Mouse (Mus musculus): ENCODE data around the gene Lipe. TPM values are rescaled to one million over a fixed set of nuclear protein-coding genes. Genes with fewer than 3 reads are reported as not detected.
"Not testable (repeated sequence)": the region's sequence is repeated elsewhere in the genome, so short reads cannot be mapped to it uniquely, and the experiment has no call there.

Lipe gene
- polyA plus RNA-seq, 1 experiment from 2014 or later: 5.6 TPM

- no peaks in the 10 kb centered on the region for H3K4me1 ChIP-seq (replicated peaks)
- H3K4me3 ChIP-seq: no peak overlapping the region
- H3K9me3 ChIP-seq (replicated peaks): no peaks in the 10 kb centered on the region
- H3K4me2 ChIP-seq: no peak overlapping the region
- H3K27me3 ChIP-seq: no peaks in the 10 kb centered on the region
- H3K9ac ChIP-seq: no peak overlapping the region
- H3K27ac ChIP-seq: no peak overlapping the region
- WGBS: 71% methylated on average over 3 of the region's 3 CpGs
- no peaks in the 10 kb centered on the region for H3K36me3 ChIP-seq
- ATAC-seq (replicated peaks; ENCODE audit: insufficient number of reproducible peaks, insufficient read depth, low FRiP score, low read depth): no peak
Observed at GRCm38 (mm10) chr7:25411861-25412260, 13.4 kb upstream of the Lipe start.

- Histone ChIP-seq H3K9ac (no peak overlapping the region), H3K9me3 (replicated peaks) (no peaks in the 10 kb centered on the region), H3K36me3 (no peaks in the 10 kb centered on the region), H3K27me3 (no peaks in the 10 kb centered on the region), H3K4me1 (replicated peaks) (no peaks in the 10 kb centered on the region), H3K27ac (no peak overlapping the region), H3K4me3 (no peak overlapping the region), H3K4me2 (no peak overlapping the region)
- no peak for ATAC-seq (replicated peaks; ENCODE audit: insufficient number of reproducible peaks, insufficient read depth, low FRiP score, low read depth)
- 75% methylated on average over 1 of the region's 1 CpGs for WGBS
Observed at GRCm38 (mm10) chr7:25410969-25411615, 12.6 kb upstream of the Lipe start.

GRCm38 (mm10) chr7:25409114-25409760 lies 10.7 kb upstream of the Lipe start:
- ATAC-seq (replicated peaks; ENCODE audit: insufficient number of reproducible peaks, insufficient read depth, low FRiP score, low read depth): no peak

GRCm38 (mm10) chr7:25406468-25406867 lies 8.0 kb upstream of the Lipe start:
- Histone ChIP-seq H3K36me3 (no peaks in the 10 kb centered on the region), H3K4me3 (no peak overlapping the region), H3K27ac (no peak overlapping the region), H3K4me2 (no peak overlapping the region), H3K9me3 (replicated peaks) (no peaks in the 10 kb centered on the region), H3K9ac (no peak overlapping the region), H3K4me1 (replicated peaks) (peaks cover 12% of the 10 kb centered on the region), H3K27me3 (no peaks in the 10 kb centered on the region)
- no peak for ATAC-seq (replicated peaks; ENCODE audit: insufficient number of reproducible peaks, insufficient read depth, low FRiP score, low read depth)
- 77% methylated on average over 7 of the region's 7 CpGs for WGBS

More at GRCm38 (mm10) chr7:25409114-25409760, 10.7 kb upstream of the Lipe start:
- H3K27me3 ChIP-seq: no peaks in the 10 kb centered on the region
- H3K9ac ChIP-seq: no peak overlapping the region
- H3K36me3 ChIP-seq: no peaks in the 10 kb centered on the region
- H3K4me1 ChIP-seq (replicated peaks): no peaks in the 10 kb centered on the region
- no peak overlapping the region for H3K4me3 ChIP-seq
- no peak overlapping the region for H3K4me2 ChIP-seq
- WGBS: 47% methylated on average over 4 of the region's 4 CpGs
- no peak overlapping the region for H3K27ac ChIP-seq
- H3K9me3 ChIP-seq (replicated peaks): no peaks in the 10 kb centered on the region

GRCm38 (mm10) chr7:25402671-25403101 lies 4.2 kb upstream of the Lipe start:
- no peaks in the 10 kb centered on the region for H3K27me3 ChIP-seq
- H3K4me3 ChIP-seq: no peak overlapping the region
- no peak overlapping the region for H3K27ac ChIP-seq
- WGBS: 2% methylated on average over 2 of the region's 2 CpGs
- H3K9ac ChIP-seq: no peak overlapping the region
- ATAC-seq (replicated peaks; ENCODE audit: insufficient number of reproducible peaks, insufficient read depth, low FRiP score, low read depth): no peak
- H3K9me3 ChIP-seq (replicated peaks): no peaks in the 10 kb centered on the region
- peaks cover 12% of the 10 kb centered on the region for H3K4me1 ChIP-seq (replicated peaks)
- H3K36me3 ChIP-seq: no peaks in the 10 kb centered on the region
- no peak overlapping the region for H3K4me2 ChIP-seq

GRCm38 (mm10) chr7:25401986-25402385 lies 3.5 kb upstream of the Lipe start:
- H3K9ac ChIP-seq: no peak overlapping the region
- no peaks in the 10 kb centered on the region for H3K36me3 ChIP-seq
- 56% methylated on average over 5 of the region's 5 CpGs for WGBS
- H3K4me2 ChIP-seq: no peak overlapping the region
- no peak overlapping the region for H3K4me3 ChIP-seq
- ATAC-seq (replicated peaks; ENCODE audit: insufficient number of reproducible peaks, insufficient read depth, low FRiP score, low read depth): no peak
- no peaks in the 10 kb centered on the region for H3K27me3 ChIP-seq
- H3K27ac ChIP-seq: no peak overlapping the region
- H3K4me1 ChIP-seq (replicated peaks): peaks cover 12% of the 10 kb centered on the region
- H3K9me3 ChIP-seq (replicated peaks): no peaks in the 10 kb centered on the region

- H3K27ac ChIP-seq: no peak overlapping the region
- no peaks in the 10 kb centered on the region for H3K27me3 ChIP-seq
- no peak overlapping the region for H3K4me2 ChIP-seq
- H3K4me3 ChIP-seq: no peak overlapping the region
- ATAC-seq (replicated peaks; ENCODE audit: insufficient number of reproducible peaks, insufficient read depth, low FRiP score, low read depth): no peak
- H3K4me1 ChIP-seq (replicated peaks): peaks cover 14% of the 10 kb centered on the region
- no peaks in the 10 kb centered on the region for H3K9me3 ChIP-seq (replicated peaks)
- H3K9ac ChIP-seq: no peak overlapping the region
- no peaks in the 10 kb centered on the region for H3K36me3 ChIP-seq
- 68% methylated on average over 2 of the region's 2 CpGs for WGBS
Observed at GRCm38 (mm10) chr7:25401551-25401950, 3.0 kb upstream of the Lipe start.

- not testable (repeated sequence) for H3K36me3 ChIP-seq; H3K27ac ChIP-seq; H3K9ac ChIP-seq; H3K4me3 ChIP-seq; ATAC-seq (replicated peaks; ENCODE audit: insufficient number of reproducible peaks, insufficient read depth, low FRiP score, low read depth); H3K27me3 ChIP-seq; H3K4me2 ChIP-seq; H3K9me3 ChIP-seq (replicated peaks)
- H3K4me1 ChIP-seq (replicated peaks): peaks cover 27% of the 10 kb centered on the region
Observed at GRCm38 (mm10) chr7:25399028-25399427, 518 bp upstream of the Lipe start.

GRCm38 (mm10) chr7:25396621-25397020 lies 1.9 kb downstream of the Lipe start:
- no peaks in the 10 kb centered on the region for H3K36me3 ChIP-seq
- peak overlapping the region; percentile 90 for H3K4me2 ChIP-seq
- peak overlapping the region; percentile 81; the same call in 1 of the 2 replicates for H3K4me3 ChIP-seq
- 86% methylated on average over 14 of the region's 14 CpGs for WGBS
- no peak for ATAC-seq (replicated peaks; ENCODE audit: insufficient number of reproducible peaks, insufficient read depth, low FRiP score, low read depth)
- peak overlapping the region; percentile 60; the same call in 1 of the 2 replicates for H3K27ac ChIP-seq
- H3K9me3 ChIP-seq (replicated peaks): no peaks in the 10 kb centered on the region
- no peaks in the 10 kb centered on the region for H3K27me3 ChIP-seq
- peaks cover 26% of the 10 kb centered on the region for H3K4me1 ChIP-seq (replicated peaks)
- no peak overlapping the region for H3K9ac ChIP-seq

- Histone ChIP-seq H3K4me1 (replicated peaks) (peaks cover 30% of the 10 kb centered on the region), H3K4me2 (peak overlapping the region; percentile 90), H3K4me3 (peak overlapping the region; percentile 81), H3K36me3 (no peaks in the 10 kb centered on the region), H3K9ac (peak overlapping the region; percentile 75), H3K9me3 (replicated peaks) (no peaks in the 10 kb centered on the region), H3K27me3 (no peaks in the 10 kb centered on the region), H3K27ac (peak overlapping the region; percentile 71)
- peak; percentile 98 for ATAC-seq (replicated peaks; ENCODE audit: insufficient number of reproducible peaks, insufficient read depth, low FRiP score, low read depth)
- WGBS: 7% methylated on average over 52 of the region's 52 CpGs
Observed at GRCm38 (mm10) chr7:25395558-25396521, 2.7 kb downstream of the Lipe start.

- Histone ChIP-seq H3K4me2 (peak overlapping the region; percentile 90), H3K4me1 (replicated peaks) (peaks cover 36% of the 10 kb centered on the region), H3K9me3 (replicated peaks) (no peaks in the 10 kb centered on the region), H3K9ac (peak overlapping the region; percentile 75), H3K36me3 (no peaks in the 10 kb centered on the region), H3K4me3 (peak overlapping the region; percentile 81), H3K27ac (peak overlapping the region; percentile 71), H3K27me3 (no peaks in the 10 kb centered on the region)
- ATAC-seq (replicated peaks; ENCODE audit: insufficient number of reproducible peaks, insufficient read depth, low FRiP score, low read depth): peak; percentile 28
- WGBS: under 1% methylated on average over 22 of the region's 22 CpGs
Observed at GRCm38 (mm10) chr7:25395186-25395557, 3.3 kb downstream of the Lipe start.
